Comparison of ENCODE assay signal across 17 mouse cellular contexts in genomic region chr11:75141038-75141437, GRCm38 (mm10). TPM values are rescaled to one million over a fixed set of nuclear protein-coding genes. Genes with fewer than 3 reads are reported as not detected.
DNase-seq lines count a peak whose midpoint lies in the region; ATAC-seq and TF ChIP-seq lines count a peak whose summit lies in the region.
"Had no signal": no experiment of that assay in that cellular context is flagged by ENCODE, and none has a peak within 500 bp of the region (broad histone marks: within the 10 kb centered on the region; RNA-seq: fewer than 3 reads in every experiment).

No protein-coding gene starts in this region.

- no peak for DNase-seq in heart, adult 2 months
- DNase-seq in heart, postnatal 25 days (ENCODE audit: low spot score): no peak
- DNase-seq in liver, embryonic 13.5 days: no peak
- no peak for DNase-seq in embryonic facial prominence, embryonic 14.5 days (ENCODE audit: low spot score)
- DNase-seq in adrenal gland, adult 18-20 months (ENCODE audit: low spot score in 2 of 2): no peak
- DNase-seq: adrenal gland, postnatal 14 days; cerebellum, adult 8-10 months; layer of hippocampus, adult 9-11 months; thymus, postnatal 36 days had no signal

- H3K4me1 ChIP-seq in heart, adult 2 months (ENCODE audit: control insufficient read depth, insufficient read depth, low read length): peaks cover 41% of the 10 kb centered on the region
- H3K4me1 ChIP-seq in liver, embryonic 13.5 days (replicated peaks): peaks cover 50% of the 10 kb centered on the region
- H3K4me1 ChIP-seq in liver, embryonic 12.5 days: peaks cover 57% of the 10 kb centered on the region
- H3K4me1 ChIP-seq in embryonic facial prominence, embryonic 14.5 days (ENCODE audit: control insufficient read depth, insufficient read depth, low read length): peaks cover 47% of the 10 kb centered on the region

- TF ChIP-seq EP300 in heart, adult 2 months (IDR thresholded peaks at IDR 0.05; ENCODE audit: insufficient read depth, low read depth, low read length): no peak

- no peaks in the 10 kb centered on the region for H3K79me2 ChIP-seq in heart, adult 2 months (replicated peaks; ENCODE audit: control insufficient read depth, insufficient read depth, low read length)

- H3K4me3 ChIP-seq in heart, adult 2 months: no peak overlapping the region
- no peak overlapping the region for H3K4me3 ChIP-seq in liver, embryonic 13.5 days (replicated peaks)
- H3K4me3 ChIP-seq in liver, embryonic 12.5 days: no peak overlapping the region
- no peak overlapping the region for H3K4me3 ChIP-seq in embryonic facial prominence, embryonic 14.5 days (ENCODE audit: low read depth, low read length)
- H3K4me3 ChIP-seq: erythroblast, embryonic 14.5 days had no signal

- peak overlapping the region; percentile 72 for H3K27ac ChIP-seq in heart, adult 2 months
- H3K27ac ChIP-seq in liver, embryonic 13.5 days: 0 out of 2 replicates have a peak overlapping the region, but pooled peaks have one; percentile 7
- no peak overlapping the region for H3K27ac ChIP-seq in liver, embryonic 12.5 days
- peak overlapping the region; percentile 76 for H3K27ac ChIP-seq in embryonic facial prominence, embryonic 14.5 days (replicated peaks; ENCODE audit: low read depth, low read length)
- H3K27ac ChIP-seq: liver, embryonic 14.5 days had no signal

- ATAC-seq in liver, embryonic 13.5 days (ENCODE audit: low read depth): no peak
- no peak for ATAC-seq in liver, embryonic 12.5 days
- ATAC-seq in embryonic facial prominence, embryonic 14.5 days (ENCODE audit: low read depth): no peak
- peak; percentile 41 for ATAC-seq in megakaryocyte, adult 5-6 weeks (ENCODE audit: poor library complexity, severe bottlenecking)
- no peak for ATAC-seq in inflammation-experienced regulatory T-cells, adult 6 months
- ATAC-seq: midbrain, embryonic 16.5 days had no signal

- 70% methylated on average over 3 of the region's 3 CpGs for WGBS in heart, adult 2 months
- WGBS in liver, embryonic 13.5 days (ENCODE audit: insufficient replicate concordance): 41% methylated on average over 3 of the region's 3 CpGs
- WGBS in liver, embryonic 12.5 days (ENCODE audit: insufficient replicate concordance): 42% methylated on average over 3 of the region's 3 CpGs
- WGBS in embryonic facial prominence, embryonic 14.5 days: 56% methylated on average over 3 of the region's 3 CpGs

- TF ChIP-seq POLR2A in heart, adult 2 months (IDR thresholded peaks at IDR 0.05; ENCODE audit: insufficient read depth, low read depth, low read length): no peak

- TF ChIP-seq CTCF in heart, adult 2 months (IDR thresholded peaks at IDR 0.05): no peak

- H3K9ac ChIP-seq in heart, adult 2 months (ENCODE audit: low read depth, low read length): no peak overlapping the region
- H3K9ac ChIP-seq in liver, embryonic 13.5 days: no peak overlapping the region
- no peak overlapping the region for H3K9ac ChIP-seq in liver, embryonic 12.5 days
- no peak overlapping the region for H3K9ac ChIP-seq in embryonic facial prominence, embryonic 14.5 days (ENCODE audit: low read depth, low read length)
- H3K9ac ChIP-seq: hindbrain, embryonic 14.5 days; liver, embryonic 14.5 days had no signal

- H3K36me3 ChIP-seq in heart, adult 2 months (ENCODE audit: control insufficient read depth, insufficient read depth, low read length): peaks cover 25% of the 10 kb centered on the region
- H3K36me3 ChIP-seq in liver, embryonic 13.5 days: peaks cover 18% of the 10 kb centered on the region
- peaks cover 32% of the 10 kb centered on the region for H3K36me3 ChIP-seq in liver, embryonic 12.5 days
- H3K36me3 ChIP-seq in embryonic facial prominence, embryonic 14.5 days (ENCODE audit: control insufficient read depth, insufficient read depth, low read length): peaks cover 21% of the 10 kb centered on the region

- no peak overlapping the region for H3K4me2 ChIP-seq in liver, embryonic 13.5 days
- no peak overlapping the region for H3K4me2 ChIP-seq in liver, embryonic 12.5 days
- no peak overlapping the region for H3K4me2 ChIP-seq in embryonic facial prominence, embryonic 14.5 days (ENCODE audit: low read depth, low read length)
- H3K4me2 ChIP-seq: hindbrain, embryonic 14.5 days had no signal

- H3K27me3 ChIP-seq in heart, adult 2 months (ENCODE audit: control insufficient read depth, insufficient read depth, low read length): no peaks in the 10 kb centered on the region
- no peaks in the 10 kb centered on the region for H3K27me3 ChIP-seq in liver, embryonic 13.5 days
- H3K27me3 ChIP-seq in liver, embryonic 12.5 days (replicated peaks): no peaks in the 10 kb centered on the region
- H3K27me3 ChIP-seq in embryonic facial prominence, embryonic 14.5 days (replicated peaks; ENCODE audit: control insufficient read depth, insufficient read depth, low read length): no peaks in the 10 kb centered on the region
- H3K27me3 ChIP-seq: Patski had no signal

- intact Hi-C loops in heart, adult 2 months (cut with DNase I): no loop called here
- intact Hi-C loops in heart, postnatal 25 days (cut with DNase I): no loop called here

- no peaks in the 10 kb centered on the region for H3K9me3 ChIP-seq in liver, embryonic 13.5 days (replicated peaks)
- H3K9me3 ChIP-seq in liver, embryonic 12.5 days (replicated peaks): no peaks in the 10 kb centered on the region
- H3K9me3 ChIP-seq in embryonic facial prominence, embryonic 14.5 days (ENCODE audit: control insufficient read depth, low read length): no peaks in the 10 kb centered on the region

RNA-seq across cellular contexts. Expression of gene Hic1, which starts 28.3 kb away (rescaled TPM):
- 10 to 100 TPM; 12.6 to 13.6 TPM for total RNA-seq in heart, adult 2 months (2021)
- 15.5 and 19.6 TPM in 2 replicates for polyA plus RNA-seq in heart, adult 2 months (2012; rRNA removed)
- 10 to 100 TPM; 15.3 to 19.2 TPM for total RNA-seq in heart, postnatal 25 days (2021)
- 1.2 and 1.5 TPM in 2 replicates for polyA plus RNA-seq in liver, embryonic 13.5 days (2015; fragmentation: Nextera tagmentation; extraction: Ambion mirVana)
- polyA plus RNA-seq in liver, embryonic 12.5 days (2016; fragmentation: Nextera tagmentation; extraction: Ambion mirVana): 4.6 and 5.8 TPM in 2 replicates
- 13.1 and 17.8 TPM in 2 replicates for polyA plus RNA-seq in embryonic facial prominence, embryonic 14.5 days (2014; fragmentation: Nextera tagmentation; extraction: Ambion mirVana)
- total RNA-seq in megakaryocyte, adult 5-6 weeks (2015): 0.14 TPM in 1 of 2 replicates, not detected in the other
- 0.04 and 0.07 TPM in 2 replicates for total RNA-seq in megakaryocyte, adult 5-6 weeks (2017)
- polyA plus RNA-seq in inflammation-experienced regulatory T-cells, adult 6 months (2017; shearing (Covaris generic)): under 1 TPM; 0.21 to 0.50 (median 0.38) TPM
- total RNA-seq in adrenal gland, adult 18-20 months (2021): 10 to 100 TPM in 1 of 2 experiments, 1 to 10 TPM in 1; 5.4 to 13.1 TPM

RNA-seq across cellular contexts. Expression of gene Ovca2, which starts 37.6 kb away (rescaled TPM):
- 1 to 10 TPM; 5.7 to 6.1 TPM for total RNA-seq in heart, adult 2 months (2021)
- 11.1 and 16.7 TPM in 2 replicates for polyA plus RNA-seq in heart, adult 2 months (2012; rRNA removed)
- total RNA-seq in heart, postnatal 25 days (2021): 1 to 10 TPM; 6.0 to 6.1 TPM
- polyA plus RNA-seq in liver, embryonic 13.5 days (2015; fragmentation: Nextera tagmentation; extraction: Ambion mirVana): 13.3 and 13.4 TPM in 2 replicates
- 17.6 and 17.9 TPM in 2 replicates for polyA plus RNA-seq in liver, embryonic 12.5 days (2016; fragmentation: Nextera tagmentation; extraction: Ambion mirVana)
- polyA plus RNA-seq in embryonic facial prominence, embryonic 14.5 days (2014; fragmentation: Nextera tagmentation; extraction: Ambion mirVana): 23.1 and 26.5 TPM in 2 replicates
- 11.5 and 17.2 TPM in 2 replicates for total RNA-seq in megakaryocyte, adult 5-6 weeks (2015)
- total RNA-seq in megakaryocyte, adult 5-6 weeks (2017): 7.8 and 11.0 TPM in 2 replicates
- polyA plus RNA-seq in inflammation-experienced regulatory T-cells, adult 6 months (2017; shearing (Covaris generic)): 10 to 100 TPM; 27.9 to 36.4 (median 32.7) TPM
- 10 to 100 TPM; 15.9 to 19.8 TPM for total RNA-seq in adrenal gland, adult 18-20 months (2021)

RNA-seq across cellular contexts. Expression of gene Dph1, which starts 50.0 kb away (rescaled TPM):
- 10 to 100 TPM in 1 of 2 experiments, 1 to 10 TPM in 1; 8.5 to 11.6 TPM for total RNA-seq in heart, adult 2 months (2021)
- 21.7 and 32.9 TPM in 2 replicates for polyA plus RNA-seq in heart, adult 2 months (2012; rRNA removed)
- total RNA-seq in heart, postnatal 25 days (2021): 1 to 10 TPM; 7.4 to 9.0 TPM
- 13.8 and 15.8 TPM in 2 replicates for polyA plus RNA-seq in liver, embryonic 13.5 days (2015; fragmentation: Nextera tagmentation; extraction: Ambion mirVana)
- polyA plus RNA-seq in liver, embryonic 12.5 days (2016; fragmentation: Nextera tagmentation; extraction: Ambion mirVana): 19.7 and 20.5 TPM in 2 replicates
- polyA plus RNA-seq in embryonic facial prominence, embryonic 14.5 days (2014; fragmentation: Nextera tagmentation; extraction: Ambion mirVana): 22.5 and 23.8 TPM in 2 replicates
- total RNA-seq in megakaryocyte, adult 5-6 weeks (2015): 0.52 and 1.3 TPM in 2 replicates
- total RNA-seq in megakaryocyte, adult 5-6 weeks (2017): 1.8 and 2.0 TPM in 2 replicates
- 10 to 100 TPM in 2 of 3 experiments, 1 to 10 TPM in 1; 4.0 to 15.3 (median 11.7) TPM for polyA plus RNA-seq in inflammation-experienced regulatory T-cells, adult 6 months (2017; shearing (Covaris generic))
- 10 to 100 TPM; 23.4 to 34.5 TPM for total RNA-seq in adrenal gland, adult 18-20 months (2021)

RNA-seq across cellular contexts. Expression of gene Rtn4rl1, which starts 52.5 kb away (rescaled TPM):
- total RNA-seq in heart, adult 2 months (2021): 1 to 10 TPM; 8.4 to 9.4 TPM
- 7.5 and 10.4 TPM in 2 replicates for polyA plus RNA-seq in heart, adult 2 months (2012; rRNA removed)
- total RNA-seq in heart, postnatal 25 days (2021): 1 to 10 TPM; 9.7 to 9.8 TPM
- 0.78 and 0.97 TPM in 2 replicates for polyA plus RNA-seq in liver, embryonic 13.5 days (2015; fragmentation: Nextera tagmentation; extraction: Ambion mirVana)
- 1.2 and 1.3 TPM in 2 replicates for polyA plus RNA-seq in liver, embryonic 12.5 days (2016; fragmentation: Nextera tagmentation; extraction: Ambion mirVana)
- 4.9 TPM in 2 replicates for polyA plus RNA-seq in embryonic facial prominence, embryonic 14.5 days (2014; fragmentation: Nextera tagmentation; extraction: Ambion mirVana)
- total RNA-seq in megakaryocyte, adult 5-6 weeks (2015): 1.2 and 1.3 TPM in 2 replicates
- total RNA-seq in megakaryocyte, adult 5-6 weeks (2017): 0.08 and 0.81 TPM in 2 replicates
- 1 to 10 TPM; 1.3 to 2.5 (median 2.2) TPM for polyA plus RNA-seq in inflammation-experienced regulatory T-cells, adult 6 months (2017; shearing (Covaris generic))
- total RNA-seq in adrenal gland, adult 18-20 months (2021): 10 to 100 TPM; 27.7 to 33.2 TPM
- polyA plus RNA-seq: erythroblast, embryonic 14.5 days had no signal
